Mouse (Mus musculus): Measurements from ENCODE around the gene C1qa.

The C1qa gene

GRCm38 (mm10) chr4:136898637-136899036 lies at the start of gene C1qa:
C1qa (minus strand) TSS chr4:136898803.
- no peak for DNase-seq (ENCODE audit: low spot score in 2 of 2)

- DNase-seq (ENCODE audit: low spot score in 2 of 2): no peak
Observed at GRCm38 (mm10) chr4:136945397-136945796, 46.8 kb upstream of the C1qa start.

- DNase-seq (ENCODE audit: low spot score in 2 of 2): no peak
Observed at GRCm38 (mm10) chr4:136944558-136945350, 46.2 kb upstream of the C1qa start.

GRCm38 (mm10) chr4:136943175-136943574 lies 44.6 kb upstream of the C1qa start:
- DNase-seq (ENCODE audit: low spot score in 2 of 2): no peak

- DNase-seq (ENCODE audit: low spot score in 2 of 2): no peak
Observed at GRCm38 (mm10) chr4:136942761-136943160, 44.2 kb upstream of the C1qa start.

- no peak for DNase-seq (ENCODE audit: low spot score in 2 of 2)
Observed at GRCm38 (mm10) chr4:136937935-136938334, 39.3 kb upstream of the C1qa start.

GRCm38 (mm10) chr4:136937344-136937743 lies 38.7 kb upstream of the C1qa start:
- no peak for DNase-seq (ENCODE audit: low spot score in 2 of 2)

- no peak for DNase-seq (ENCODE audit: low spot score in 2 of 2)
Observed at GRCm38 (mm10) chr4:136934746-136935613, 36.4 kb upstream of the C1qa start.

- no peak for DNase-seq (ENCODE audit: low spot score in 2 of 2)
Observed at GRCm38 (mm10) chr4:136930474-136930873, 31.9 kb upstream of the C1qa start.

GRCm38 (mm10) chr4:136928928-136929327 lies 30.3 kb upstream of the C1qa start:
- DNase-seq (ENCODE audit: low spot score in 2 of 2): peak in 1 of 2 experiments; percentile 32

GRCm38 (mm10) chr4:136925804-136926203 lies 27.2 kb upstream of the C1qa start:
- DNase-seq (ENCODE audit: low spot score in 2 of 2): no peak

GRCm38 (mm10) chr4:136924529-136924928 lies 25.9 kb upstream of the C1qa start:
- DNase-seq (ENCODE audit: low spot score in 2 of 2): peak; percentile 6 to 66

- DNase-seq (ENCODE audit: low spot score in 2 of 2): no peak
Observed at GRCm38 (mm10) chr4:136919526-136919925, 20.9 kb upstream of the C1qa start.

- DNase-seq (ENCODE audit: low spot score in 2 of 2): no peak
Observed at GRCm38 (mm10) chr4:136918834-136919233, 20.2 kb upstream of the C1qa start.

GRCm38 (mm10) chr4:136917165-136917524 lies 18.5 kb upstream of the C1qa start:
- no peak for DNase-seq (ENCODE audit: low spot score in 2 of 2)

GRCm38 (mm10) chr4:136916359-136917164 lies 18.0 kb upstream of the C1qa start:
- DNase-seq (ENCODE audit: low spot score in 2 of 2): no peak

- no peak for DNase-seq (ENCODE audit: low spot score in 2 of 2)
Observed at GRCm38 (mm10) chr4:136912841-136913240, 14.2 kb upstream of the C1qa start.

GRCm38 (mm10) chr4:136911804-136912203 lies 13.2 kb upstream of the C1qa start:
- DNase-seq (ENCODE audit: low spot score in 2 of 2): no peak

GRCm38 (mm10) chr4:136911211-136911646 lies 12.6 kb upstream of the C1qa start:
- no peak for DNase-seq (ENCODE audit: low spot score in 2 of 2)

GRCm38 (mm10) chr4:136907809-136908208 lies 9.2 kb upstream of the C1qa start:
- DNase-seq (ENCODE audit: low spot score in 2 of 2): no peak

- DNase-seq (ENCODE audit: low spot score in 2 of 2): peak in 1 of 2 experiments; percentile 63
Observed at GRCm38 (mm10) chr4:136907033-136907432, 8.4 kb upstream of the C1qa start.

All from thymus, postnatal 10 days (tissue).